Mouse (Mus musculus) cortical plate, adult 2 months (tissue): ENCODE measurements around the gene Dnal1. TPM values are rescaled to one million over a fixed set of nuclear protein-coding genes. Genes with fewer than 3 reads are reported as not detected.

Experiments
- H3K27ac ChIP-seq: fragments of 200-500 bp; 2 replicates; pipeline ENCODE4 v1.5.1; 2012; ENCODE audit warnings: low read length, control low read depth, inconsistent platforms; ENCODE audit not compliant: insufficient read depth
- H3K4me1 ChIP-seq: fragments of 200-500 bp; 2 replicates; pipeline ENCODE4 v1.6.1; 2011; ENCODE audit warnings: low read length; ENCODE audit not compliant: control insufficient read depth, insufficient read depth
- H3K4me3 ChIP-seq: fragments of 200-500 bp; 2 replicates; pipeline ENCODE4 v1.5.1; 2011; ENCODE audit warnings: mild to moderate bottlenecking, low read length, control low read depth; ENCODE audit not compliant: insufficient read depth
- CTCF ChIP-seq: fragments of 200-500 bp; IDR thresholded peaks from 2 replicates; pipeline ENCODE4 v1.5.1; 2011; ENCODE audit warnings: mild to moderate bottlenecking, control low read depth, low read length; ENCODE audit not compliant: insufficient read depth; ENCODE audit errors: extremely low read depth
- POLR2A ChIP-seq: fragments of 200-500 bp; IDR thresholded peaks from 2 replicates; pipeline ENCODE4 v1.6.1; 2011; ENCODE audit warnings: mild to moderate bottlenecking, low read length, control low read depth; ENCODE audit not compliant: insufficient read depth; ENCODE audit errors: extremely low read depth
- polyA plus RNA-seq: library from polyadenylated mRNA; depleted of rRNA; stranded (reverse); fragments of >200 nt; gene quantifications from 2 replicates; pipeline ENCODE4 v1.2.3, GENCODE M21; 2012

Dnal1 gene
- polyA plus RNA-seq, 1 experiment: 48.0 TPM

DNA sequence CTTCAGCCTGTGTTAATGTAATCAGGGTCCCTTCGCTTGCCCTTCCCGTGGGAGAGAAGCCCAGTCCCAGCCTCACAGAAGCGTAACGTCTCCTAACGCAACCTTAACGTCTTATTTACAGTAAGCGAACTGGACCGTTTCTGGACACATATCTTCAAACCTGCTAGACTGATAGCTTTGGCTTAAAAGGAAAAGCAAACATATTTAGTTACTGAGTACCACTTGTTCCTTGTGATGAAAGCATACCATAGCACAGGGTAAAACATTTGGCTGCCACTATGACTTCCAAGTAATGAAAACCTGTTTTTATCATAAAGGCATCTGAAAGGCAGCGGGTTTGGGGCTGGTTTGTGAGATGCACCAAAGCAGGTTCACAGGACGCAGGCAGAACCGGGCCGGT lies 11.7 kb downstream of the Dnal1 start:
- Histone ChIP-seq H3K4me1 (no peaks in the 10 kb centered on the region), H3K27ac (no peak overlapping the region), H3K4me3 (no peak overlapping the region)
- TF ChIP-seq CTCF (no peak), POLR2A (no peak)

DNA sequence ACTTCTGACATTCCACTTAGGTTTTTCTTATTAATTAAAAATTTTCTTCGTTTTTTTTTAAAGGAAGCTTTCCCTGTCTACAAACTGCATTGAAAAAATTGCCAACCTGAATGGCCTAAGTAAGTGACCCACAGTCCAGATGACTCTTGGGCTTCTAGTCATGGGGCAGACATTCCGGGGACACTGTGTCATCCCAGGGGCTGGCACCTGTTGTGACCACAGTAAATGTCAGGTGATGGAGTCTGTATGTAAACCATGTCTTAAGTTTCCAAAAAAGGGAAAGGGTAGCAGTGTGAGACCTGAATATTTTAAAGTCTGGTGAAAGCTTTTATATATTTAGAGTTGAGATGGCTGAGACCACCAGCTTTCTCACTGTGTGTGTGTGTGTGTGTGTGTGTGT lies 12.7 kb downstream of the Dnal1 start:
- TF ChIP-seq CTCF (no peak), POLR2A (no peak)
- Histone ChIP-seq H3K4me1 (no peaks in the 10 kb centered on the region), H3K27ac (no peak overlapping the region), H3K4me3 (no peak overlapping the region)

DNA sequence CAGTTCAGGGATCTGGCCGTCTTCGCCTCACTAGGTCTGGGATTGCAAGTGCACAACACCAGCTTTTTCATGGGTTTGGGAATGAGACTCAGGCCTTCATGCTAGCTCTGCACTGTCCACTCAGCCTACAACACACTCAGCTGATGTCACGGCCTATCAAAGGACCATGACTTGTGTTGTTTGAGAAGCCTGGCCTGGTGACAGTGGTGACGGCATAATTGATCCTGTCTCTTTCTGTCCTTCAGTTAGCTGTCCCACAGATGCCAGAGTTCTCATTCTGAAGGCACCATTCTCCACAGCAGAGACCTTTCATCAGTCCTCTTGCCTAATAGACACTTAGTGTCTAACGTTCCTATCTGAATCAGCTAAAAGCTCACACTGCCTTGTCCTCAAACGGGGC lies 14.4 kb downstream of the Dnal1 start:
- Histone ChIP-seq H3K27ac (no peak overlapping the region), H3K4me3 (no peak overlapping the region), H3K4me1 (no peaks in the 10 kb centered on the region)
- no peak for TF ChIP-seq CTCF
- TF ChIP-seq POLR2A: no peak

DNA sequence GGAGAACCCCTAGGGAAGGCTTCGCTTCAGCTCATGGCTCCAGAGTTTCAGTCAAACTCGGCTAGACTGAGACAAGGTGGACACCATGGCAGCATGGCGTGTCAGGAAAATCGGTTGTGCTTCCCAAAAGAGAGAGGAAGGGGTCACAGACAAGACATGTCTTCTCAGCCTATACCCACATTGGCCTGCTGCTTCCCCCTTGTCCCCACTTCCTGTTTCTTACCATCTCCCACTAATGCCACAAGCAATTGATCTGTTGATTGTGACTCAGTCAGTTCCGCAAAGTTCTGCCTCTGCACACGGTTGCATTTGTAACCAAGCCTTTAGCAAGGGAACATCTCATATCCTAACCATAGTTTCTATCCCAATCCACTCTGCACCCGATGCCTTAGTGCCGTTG lies 15.8 kb downstream of the Dnal1 start:
- Histone ChIP-seq H3K4me3 (no peak overlapping the region), H3K4me1 (no peaks in the 10 kb centered on the region), H3K27ac (no peak overlapping the region)
- TF ChIP-seq CTCF (no peak), POLR2A (no peak)

GRCm38 (mm10) chr12:84132265-84132664 lies 18.1 kb downstream of the Dnal1 start:
- no peaks in the 10 kb centered on the region for H3K4me1 ChIP-seq
- no peak overlapping the region for H3K27ac ChIP-seq
- peak; percentile 43; the same call in 1 of the 2 replicates for TF ChIP-seq CTCF
- TF ChIP-seq POLR2A: no peak
- no peak overlapping the region for H3K4me3 ChIP-seq

- Histone ChIP-seq H3K4me3 (no peak overlapping the region), H3K4me1 (no peaks in the 10 kb centered on the region), H3K27ac (no peak overlapping the region)
- TF ChIP-seq POLR2A: no peak
- no peak for TF ChIP-seq CTCF
Measured at GRCm38 (mm10) chr12:84137131-84137530, 23.0 kb downstream of the Dnal1 start.

GRCm38 (mm10) chr12:84140135-84140534 lies 26.0 kb downstream of the Dnal1 start:
- Histone ChIP-seq H3K27ac (no peak overlapping the region), H3K4me3 (no peak overlapping the region), H3K4me1 (no peaks in the 10 kb centered on the region)
- TF ChIP-seq POLR2A (no peak), CTCF (no peak)

- Histone ChIP-seq H3K4me3 (no peak overlapping the region), H3K4me1 (no peaks in the 10 kb centered on the region), H3K27ac (no peak overlapping the region)
- no peak for TF ChIP-seq POLR2A
- no peak for TF ChIP-seq CTCF
Measured at GRCm38 (mm10) chr12:84141271-84141670, 27.1 kb downstream of the Dnal1 start.

DNA sequence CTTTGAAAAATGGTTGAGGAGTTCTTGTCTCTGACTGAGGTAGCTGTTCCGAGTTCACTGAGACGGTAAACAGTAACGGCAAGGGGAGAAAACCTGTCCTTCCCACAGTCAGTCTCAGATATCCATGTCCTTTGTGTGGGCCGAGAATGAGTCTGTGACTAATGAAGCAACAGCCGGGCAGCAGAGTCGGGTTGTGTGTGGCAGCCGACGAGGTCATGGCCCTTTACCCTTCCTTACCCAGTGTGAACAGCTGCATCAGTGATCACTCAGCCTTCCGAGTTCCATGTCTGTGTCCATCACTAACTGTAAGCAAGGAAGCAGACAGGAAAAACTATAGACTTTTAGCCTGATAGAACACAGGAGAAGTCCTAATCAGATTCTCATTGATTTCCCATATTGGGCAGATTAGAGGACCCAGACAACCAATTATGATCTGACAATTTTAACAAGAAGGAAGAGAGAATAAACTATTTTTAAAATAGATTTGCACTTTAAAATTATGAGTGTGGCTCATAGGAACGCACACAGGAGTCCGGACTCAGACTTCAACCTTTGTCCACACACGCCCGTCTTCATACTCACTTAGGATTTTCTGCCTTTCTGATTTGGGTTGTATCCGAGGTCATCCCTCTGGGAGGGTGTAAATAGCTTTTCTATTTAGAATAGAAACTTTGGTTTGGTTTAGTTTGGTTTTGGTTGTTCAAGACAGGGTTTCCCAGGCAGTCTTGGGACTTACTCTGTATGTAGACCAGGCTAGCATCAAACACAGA lies 28.3 kb downstream of the Dnal1 start:
- no peak overlapping the region for H3K4me3 ChIP-seq
- H3K27ac ChIP-seq: no peak overlapping the region
- H3K4me1 ChIP-seq: no peaks in the 10 kb centered on the region
- TF ChIP-seq CTCF (no peak), POLR2A (no peak)

- H3K4me3 ChIP-seq: peak within 1 kb of the TSS; percentile 65
- peak; percentile 35; the same call in 1 of the 2 replicates for TF ChIP-seq POLR2A
- TF ChIP-seq CTCF: 0 out of 2 replicates have a peak, but pooled peaks have one; percentile 6
- no peaks in the 10 kb centered on the region; the same call in 1 of the 2 replicates for H3K4me1 ChIP-seq
- peak within 1 kb of the TSS; percentile 57 for H3K27ac ChIP-seq
Measured at GRCm38 (mm10) chr12:84147954-84148621, 33.9 kb downstream of the Dnal1 start, which contains the start of gene Pnma1. Gene Pnma1 (minus strand): TSS chr12:84148489.
